Mouse (Mus musculus) cortical plate, adult 2 months (tissue): Measurements from ENCODE around the gene Ikzf3.

Source experiments
- CTCF ChIP-seq: fragments of 200-500 bp; IDR thresholded peaks from 2 replicates; pipeline ENCODE4 v1.5.1; 2011; ENCODE audit warnings: mild to moderate bottlenecking, control low read depth, low read length; ENCODE audit not compliant: insufficient read depth; ENCODE audit errors: extremely low read depth
- POLR2A ChIP-seq: fragments of 200-500 bp; IDR thresholded peaks from 2 replicates; pipeline ENCODE4 v1.6.1; 2011; ENCODE audit warnings: mild to moderate bottlenecking, low read length, control low read depth; ENCODE audit not compliant: insufficient read depth; ENCODE audit errors: extremely low read depth

DNA sequence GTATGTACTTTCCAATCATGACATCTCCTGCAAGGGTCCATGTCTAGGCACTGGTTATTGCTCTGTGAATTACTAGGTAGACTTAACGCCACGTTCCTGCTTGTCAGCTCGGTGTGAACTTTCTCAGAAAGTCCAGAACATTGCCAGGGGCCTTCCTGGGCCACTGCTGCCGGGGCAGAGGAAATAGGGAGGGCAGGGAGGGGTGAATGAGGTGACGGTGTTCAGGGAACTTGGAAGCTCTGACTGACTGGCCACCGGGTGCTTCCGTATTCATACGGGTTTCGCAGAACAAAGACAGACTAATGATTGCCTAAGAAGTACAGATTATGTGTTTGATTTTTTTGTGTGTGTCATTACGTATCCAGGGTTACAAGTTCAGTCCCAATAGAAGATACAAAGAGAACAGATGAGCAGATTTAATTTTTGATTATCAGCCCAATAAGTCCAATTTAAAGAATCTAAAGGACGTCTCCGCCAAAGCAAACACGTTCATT is 18.1 kb upstream of the Ikzf3 start:
- TF ChIP-seq CTCF (no peak), POLR2A (no peak)
